Mouse (Mus musculus) neural tube, postnatal 0 days (tissue): ENCODE measurements around the gene Slc25a18. TPM values are rescaled to one million over a fixed set of nuclear protein-coding genes. Genes with fewer than 3 reads are reported as not detected.

Experiments
- microRNA-seq: library from miRNA; unstranded; fragments of <30 nt; microRNA quantifications from one replicate; pipeline ENCODE4, GENCODE M21; 2016
- polyA plus RNA-seq: library from polyadenylated mRNA; unstranded; fragments of >200 nt; fragmentation: Nextera tagmentation; extraction: Ambion mirVana; gene quantifications from 2 replicates; pipeline ENCODE4 v1.2.1, GENCODE M21; 2015

Gene Slc25a18
- polyA plus RNA-seq: 62.1 and 71.8 TPM in 2 replicates

DNA sequence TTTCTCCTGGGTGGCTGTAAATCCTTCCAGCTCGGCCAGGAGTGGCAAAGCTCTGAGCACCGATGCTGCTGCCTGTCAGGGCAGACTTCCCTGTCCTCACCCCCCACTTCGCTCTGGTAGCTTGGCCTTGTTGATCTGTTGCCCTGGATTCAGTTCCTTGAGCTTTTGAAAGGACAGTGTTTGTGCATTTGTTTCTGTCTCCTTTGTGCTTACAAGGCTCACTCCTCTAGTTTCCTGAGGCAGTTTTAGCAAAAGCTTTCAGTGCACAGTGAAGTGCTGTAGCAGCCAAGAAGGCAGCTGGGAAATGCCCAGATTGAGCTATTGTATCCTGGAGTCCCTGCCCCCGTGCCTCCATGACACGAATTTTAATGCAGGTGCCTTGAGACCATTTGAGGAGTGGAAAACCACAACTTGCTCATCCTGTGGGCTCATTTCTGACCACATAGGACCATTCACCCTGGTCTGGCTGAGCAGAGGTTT, at the start of gene Slc25a18:
Gene Slc25a18 (plus strand): TSS at position 430 of the 480 bp plus-strand sequence.

DNA sequence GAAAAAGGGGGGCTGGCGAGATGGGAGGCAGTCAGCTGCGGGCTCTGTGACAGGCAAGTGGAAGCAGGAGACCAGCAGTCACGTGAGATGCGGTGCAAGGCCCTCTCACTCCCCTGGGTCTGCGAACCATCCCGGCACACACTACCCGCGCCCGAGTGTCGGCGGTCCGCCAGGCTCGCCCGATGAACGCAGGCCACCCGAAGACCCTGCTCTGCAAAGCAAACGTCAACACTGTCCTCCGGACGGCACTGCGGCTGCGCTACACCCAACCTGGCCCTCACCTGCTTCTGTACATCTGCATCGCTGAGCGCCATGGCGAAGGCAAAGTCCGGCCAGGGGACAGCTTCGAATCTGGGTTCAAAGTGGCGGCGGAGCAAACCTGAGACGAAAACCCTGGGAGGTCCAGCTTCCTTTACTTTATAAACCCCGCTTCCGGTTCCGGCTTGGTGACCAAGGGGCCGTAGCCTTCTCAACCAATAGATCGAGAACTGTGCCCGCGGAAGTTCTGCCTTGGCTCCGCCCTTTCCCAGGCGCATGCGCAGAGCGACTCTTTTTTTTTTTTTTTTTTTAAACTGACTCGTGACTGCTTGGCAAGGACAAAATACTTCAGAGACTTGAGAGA, 49.0 kb downstream of the Slc25a18 start, which contains the start of gene Atp6v1e1:
Gene Atp6v1e1 (minus strand): TSS at position 487 of the 622 bp plus-strand sequence.

DNA sequence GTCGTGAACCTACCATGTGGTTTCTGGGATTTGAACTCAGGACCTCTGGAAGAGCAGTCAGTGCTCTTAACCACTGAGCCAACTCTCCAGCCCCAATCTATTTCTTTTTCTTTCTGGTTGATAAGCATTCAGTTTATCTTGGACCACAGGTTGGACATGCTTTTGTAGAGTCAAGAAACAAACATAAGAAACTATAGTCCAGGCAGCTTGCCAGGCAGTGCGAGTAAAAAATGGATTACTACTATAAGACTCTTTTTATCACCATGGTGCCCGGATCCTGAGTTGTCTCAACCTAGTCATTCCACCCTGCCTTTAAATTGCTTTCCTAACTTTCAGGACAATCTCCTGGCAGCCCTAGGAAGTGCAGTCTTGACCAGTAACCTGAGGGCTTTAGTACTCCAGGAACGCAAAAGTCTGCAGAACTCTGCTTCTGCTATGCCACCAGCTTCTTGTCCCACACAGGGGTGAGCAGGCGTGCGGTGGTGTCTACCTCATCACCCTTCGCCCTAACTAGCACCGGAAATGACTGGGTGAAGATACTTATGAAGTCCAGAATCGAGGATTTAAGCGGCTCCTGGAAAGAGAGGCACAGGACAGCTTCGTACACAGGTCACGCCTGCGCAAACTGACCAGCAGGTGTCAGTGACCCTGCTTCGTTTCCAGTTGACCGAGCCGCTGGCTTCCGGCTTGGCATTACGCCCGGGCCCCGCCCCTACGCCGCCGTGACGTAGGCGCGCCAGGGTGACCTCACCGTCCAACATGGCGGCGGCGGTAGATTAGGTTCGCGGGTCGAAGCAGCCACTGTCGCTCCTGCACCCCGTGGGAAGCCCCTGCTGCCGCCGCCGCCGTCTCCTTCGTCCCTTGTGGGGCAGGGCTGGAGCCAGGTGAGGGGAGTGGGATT, 62.3 kb downstream of the Slc25a18 start, which contains the start of gene Bcl2l13:
Gene Bcl2l13 (plus strand): TSS at position 739 of the 901 bp plus-strand sequence.

Small RNA genes lying within 50 kb of the gene (microRNA-seq; reads per million reads assigned to microRNA genes)
- not detected for gene Gm25193

Other genes with a start within 250 kb of the Slc25a18 start
- 20.3 and 20.6 TPM in 2 replicates for gene Hdhd5, start 242.3 kb upstream of the Slc25a18 start, polyA plus RNA-seq
- gene Cecr2, start 107.2 kb upstream of the Slc25a18 start, polyA plus RNA-seq: 1.6 and 1.8 TPM in 2 replicates
- gene Atp6v1e1, start 49.2 kb downstream of the Slc25a18 start, polyA plus RNA-seq: 353 and 363 TPM in 2 replicates
- 19.0 and 20.3 TPM in 2 replicates for gene Bcl2l13, start 62.6 kb downstream of the Slc25a18 start, polyA plus RNA-seq
- gene Bid, start 143.3 kb downstream of the Slc25a18 start, polyA plus RNA-seq: 35.9 and 39.8 TPM in 2 replicates